Mouse (Mus musculus): ENCODE measurements around the gene Card6. TPM values are rescaled to one million over a fixed set of nuclear protein-coding genes. Genes with fewer than 3 reads are reported as not detected.

Card6 gene
- 0.36 and 0.62 TPM in 2 replicates for polyA plus RNA-seq (2012; rRNA removed)

GRCm38 (mm10) chr15:5107686-5108654 is at the start of gene Card6:
Gene Card6 (minus strand): TSS chr15:5108539.

GRCm38 (mm10) chr15:5143361-5144020 is 35.2 kb upstream of the Card6 start, which contains the start of gene Prkaa1:
Gene Prkaa1 (plus strand): TSS chr15:5143861.

GRCm38 (mm10) chr15:5116270-5117030 is 8.1 kb upstream of the Card6 start, which contains the start of gene Rpl37:
Gene Rpl37 (plus strand): TSS chr15:5116645.

GRCm38 (mm10) chr15:5063635-5064034 is 44.7 kb downstream of the Card6 start, which contains the start of gene C7:
Gene C7 (minus strand): TSS chr15:5063740.

Other genes starting within 250 kb of the Card6 start
- gene Mroh2b, start 209.8 kb downstream of the Card6 start, polyA plus RNA-seq (2012; rRNA removed): not detected in 2 replicates
- gene C7, start 44.8 kb downstream of the Card6 start, polyA plus RNA-seq (2012; rRNA removed): 0.20 and 0.25 TPM in 2 replicates
- 1,341 and 1,479 TPM in 2 replicates for gene Rpl37, start 8.1 kb upstream of the Card6 start, polyA plus RNA-seq (2012; rRNA removed)
- gene Prkaa1, start 35.3 kb upstream of the Card6 start, polyA plus RNA-seq (2012; rRNA removed): 12.3 and 12.9 TPM in 2 replicates
- gene Ttc33, start 77.0 kb upstream of the Card6 start, polyA plus RNA-seq (2012; rRNA removed): 33.5 and 34.4 TPM in 2 replicates
- gene Ptger4, start 135.6 kb upstream of the Card6 start, polyA plus RNA-seq (2012; rRNA removed): 0.90 and 1.0 TPM in 2 replicates